Mouse (Mus musculus) kidney, adult 11 months (tissue): ENCODE measurements around the gene Gm21969.
A peak's percentile ranks its signal among the peaks of the same experiment; 100 is the strongest.

Experiments
- DNase-seq: peaks from one replicate; pipeline ENCODE4 v3.0.0; 2022

Gm21969 gene

GRCm38 (mm10) chr4:139622373-139623282 lies 19.6 kb downstream of the Gm21969 start, which contains the start of gene Aldh4a1:
TSS of gene Aldh4a1 (plus strand) at chr4:139622866.
- peak; percentile 97 for DNase-seq

GRCm38 (mm10) chr4:139623434-139624115 lies 20.6 kb downstream of the Gm21969 start:
- DNase-seq, result peak; percentile 59

- peak; percentile 88 for DNase-seq
Observed at GRCm38 (mm10) chr4:139624116-139624489, 21.1 kb downstream of the Gm21969 start.

GRCm38 (mm10) chr4:139624706-139625105 lies 21.7 kb downstream of the Gm21969 start:
- DNase-seq, result peak; percentile 88

- no peak for DNase-seq
Observed at GRCm38 (mm10) chr4:139627361-139627760, 24.4 kb downstream of the Gm21969 start.

GRCm38 (mm10) chr4:139630171-139630570 lies 27.2 kb downstream of the Gm21969 start:
- DNase-seq, result peak; percentile 93

GRCm38 (mm10) chr4:139631141-139631540 lies 28.2 kb downstream of the Gm21969 start:
- DNase-seq, result peak; percentile 66

GRCm38 (mm10) chr4:139631569-139632253 lies 28.7 kb downstream of the Gm21969 start:
- peak; percentile 74 for DNase-seq

GRCm38 (mm10) chr4:139632254-139632580 lies 29.2 kb downstream of the Gm21969 start:
- DNase-seq, result no peak

GRCm38 (mm10) chr4:139636373-139636772 lies 33.4 kb downstream of the Gm21969 start:
- no peak for DNase-seq

GRCm38 (mm10) chr4:139637847-139638246 lies 34.9 kb downstream of the Gm21969 start:
- no peak for DNase-seq

GRCm38 (mm10) chr4:139638356-139638755 lies 35.4 kb downstream of the Gm21969 start:
- no peak for DNase-seq

GRCm38 (mm10) chr4:139639801-139640200 lies 36.8 kb downstream of the Gm21969 start:
- DNase-seq, result peak; percentile 59

GRCm38 (mm10) chr4:139640333-139640732 lies 37.3 kb downstream of the Gm21969 start:
- no peak for DNase-seq

GRCm38 (mm10) chr4:139640775-139641174 lies 37.8 kb downstream of the Gm21969 start:
- DNase-seq, result no peak

- DNase-seq, result no peak
Observed at GRCm38 (mm10) chr4:139641829-139642425, 38.9 kb downstream of the Gm21969 start.

- DNase-seq, result peak; percentile 55
Observed at GRCm38 (mm10) chr4:139643972-139644371, 41.0 kb downstream of the Gm21969 start.

GRCm38 (mm10) chr4:139646916-139647315 lies 43.9 kb downstream of the Gm21969 start:
- no peak for DNase-seq

GRCm38 (mm10) chr4:139650086-139650743 lies 47.2 kb downstream of the Gm21969 start:
- no peak for DNase-seq

- DNase-seq, result no peak
Observed at GRCm38 (mm10) chr4:139650907-139651306, 47.9 kb downstream of the Gm21969 start.

GRCm38 (mm10) chr4:139653238-139653637 lies 50.3 kb downstream of the Gm21969 start, which contains the start of gene Tas1r2:
TSS of gene Tas1r2 (plus strand) at chr4:139653538.
- DNase-seq, result no peak

- DNase-seq, result no peak
Observed at GRCm38 (mm10) chr4:139661897-139662296, 58.9 kb downstream of the Gm21969 start.
